ENCODE assay signal across 9 mouse cellular contexts in the genomic region with DNA sequence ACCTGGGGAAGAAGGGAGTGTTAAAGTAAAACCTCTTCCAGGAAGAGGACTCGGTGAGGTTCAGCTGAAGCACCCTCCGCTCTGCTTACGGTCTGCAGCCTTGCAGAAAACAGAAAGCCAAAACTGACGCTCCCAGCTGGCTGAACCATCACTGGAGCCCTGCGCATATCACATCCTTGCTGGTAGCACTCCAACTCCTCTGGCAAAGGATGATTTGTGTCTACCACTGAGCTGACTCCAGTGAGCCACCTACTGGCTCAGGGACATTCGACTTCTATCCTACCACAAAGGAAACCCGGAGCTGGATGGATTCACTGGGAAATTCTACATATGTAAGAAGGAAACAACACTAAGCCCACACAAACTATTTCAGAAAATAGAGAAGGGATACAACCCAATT. TPM values are rescaled to one million over a fixed set of nuclear protein-coding genes. Genes with fewer than 3 reads are reported as not detected.
A peak's percentile ranks its signal among the peaks of the same experiment; 100 is the strongest.
DNase-seq lines count a peak whose midpoint lies in the region; ATAC-seq and TF ChIP-seq lines count a peak whose summit lies in the region.
"Had no signal": no experiment of that assay in that cellular context is flagged by ENCODE, and none has a peak within 500 bp of the region (broad histone marks: within the 10 kb centered on the region; RNA-seq: fewer than 3 reads in every experiment).

No protein-coding gene starts in this region.

- 82% methylated on average over 7 of the region's 7 CpGs for WGBS in midbrain, embryonic 14.5 days
- WGBS in midbrain, embryonic 10.5 days = 80% methylated on average over 7 of the region's 7 CpGs
- 94% methylated on average over 7 of the region's 7 CpGs for WGBS in thymus, adult 2 months

- TF ChIP-seq CTCF in gastrocnemius, adult 2 months (IDR thresholded peaks at IDR 0.05) = peak; percentile 61
- TF ChIP-seq CTCF in thymus, adult 2 months (IDR thresholded peaks at IDR 0.05; ENCODE audit: borderline replicate concordance, control insufficient read depth, extremely low read depth, insufficient read depth, low read length, poor library complexity) = no peak

- peaks cover 54% of the 10 kb centered on the region for H3K36me3 ChIP-seq in midbrain, embryonic 14.5 days (ENCODE audit: control insufficient read depth, insufficient read depth, low read length)
- H3K36me3 ChIP-seq in midbrain, embryonic 10.5 days = peaks cover 67% of the 10 kb centered on the region
- peaks cover 43% of the 10 kb centered on the region for H3K36me3 ChIP-seq in thymus, adult 2 months (ENCODE audit: control insufficient read depth, insufficient read depth, low read length)

- no peaks in the 10 kb centered on the region for H3K4me1 ChIP-seq in midbrain, embryonic 14.5 days (ENCODE audit: control insufficient read depth, insufficient read depth, low read length)
- no peaks in the 10 kb centered on the region for H3K4me1 ChIP-seq in midbrain, embryonic 10.5 days
- H3K4me1 ChIP-seq in thymus, adult 2 months (replicated peaks; ENCODE audit: control insufficient read depth, insufficient read depth, low read length) = peaks cover 3% of the 10 kb centered on the region

- H3K27ac ChIP-seq in midbrain, embryonic 14.5 days (replicated peaks; ENCODE audit: low read depth, low read length) = no peak overlapping the region
- H3K27ac ChIP-seq in midbrain, embryonic 10.5 days (replicated peaks) = no peak overlapping the region
- H3K27ac ChIP-seq in gastrocnemius, adult 2 months = no peak overlapping the region
- H3K27ac ChIP-seq in thymus, adult 2 months (ENCODE audit: control insufficient read depth, insufficient read depth, low read length) = no peak overlapping the region; the same call in 1 of the 2 replicates

- no peak overlapping the region for H3K4me2 ChIP-seq in midbrain, embryonic 14.5 days (ENCODE audit: low read length)

- no peak for ATAC-seq in midbrain, embryonic 14.5 days (ENCODE audit: low FRiP score, low TSS enrichment)
- ATAC-seq in cerebellum, adult (ENCODE audit: insufficient number of reproducible peaks, low FRiP score, low TSS enrichment) = peak; percentile 75

- H3K27me3 ChIP-seq in midbrain, embryonic 14.5 days (ENCODE audit: control insufficient read depth, insufficient read depth, low read length) = no peaks in the 10 kb centered on the region
- H3K27me3 ChIP-seq in midbrain, embryonic 10.5 days (ENCODE audit: low read depth, poor library complexity, severe bottlenecking) = no peaks in the 10 kb centered on the region
- no peaks in the 10 kb centered on the region for H3K27me3 ChIP-seq in thymus, adult 2 months (ENCODE audit: control insufficient read depth, insufficient read depth, low read length)
- H3K27me3 ChIP-seq: megakaryocyte, embryonic 14.5 days had no signal

- DNase-seq in midbrain, embryonic 14.5 days = peak; percentile 65
- no peak for DNase-seq in midbrain, embryonic 10.5 days (ENCODE audit: low spot score)
- DNase-seq in gastrocnemius, adult 2 months = peak; percentile 81
- DNase-seq in left cerebral cortex, adult 11 months (ENCODE audit: low spot score) = peak; percentile 39
- DNase-seq in spleen, postnatal 4 days (ENCODE audit: low spot score in 2 of 2) = no peak
- no peak for DNase-seq in thymus, adult 2 months
- no peak for DNase-seq in ovary, adult 18-20 months (ENCODE audit: low spot score)

- H3K9me3 ChIP-seq in midbrain, embryonic 14.5 days (ENCODE audit: control insufficient read depth, low read length) = no peaks in the 10 kb centered on the region
- H3K9me3 ChIP-seq in midbrain, embryonic 10.5 days (replicated peaks) = no peaks in the 10 kb centered on the region
- H3K9me3 ChIP-seq: megakaryocyte, embryonic 14.5 days had no signal

- H3K9ac ChIP-seq in midbrain, embryonic 14.5 days (replicated peaks; ENCODE audit: low read length) = no peak overlapping the region

- intact Hi-C loops in gastrocnemius, adult 2 months (cut with DNase I) = loop anchor here (2.0 kb wide), 1 partner anchor 68 kb away; no protein-coding TSS in a partner anchor

- H3K4me3 ChIP-seq in midbrain, embryonic 14.5 days (replicated peaks; ENCODE audit: low read depth, low read length) = no peak overlapping the region
- H3K4me3 ChIP-seq in midbrain, embryonic 10.5 days = no peak overlapping the region
- no peak overlapping the region for H3K4me3 ChIP-seq in gastrocnemius, adult 2 months
- no peak overlapping the region for H3K4me3 ChIP-seq in thymus, adult 2 months (ENCODE audit: control insufficient read depth, insufficient read depth, low read length)
- H3K4me3 ChIP-seq: megakaryocyte, embryonic 14.5 days had no signal

- no peak for TF ChIP-seq POLR2A in thymus, adult 2 months (IDR thresholded peaks at IDR 0.05; ENCODE audit: control insufficient read depth, extremely low read depth, insufficient read depth, low read length, poor library complexity)

RNA-seq across cellular contexts. Expression of a gene that starts 18.8 kb away (rescaled TPM):
- polyA plus RNA-seq in midbrain, embryonic 14.5 days (2014; fragmentation: Nextera tagmentation; extraction: Ambion mirVana) = 26.2 and 40.8 TPM in 2 replicates
- 20.6 and 25.5 TPM in 2 replicates for polyA plus RNA-seq in midbrain, embryonic 10.5 days (2016; fragmentation: Nextera tagmentation; extraction: Ambion mirVana)
- 10 to 100 TPM; 19.8 to 26.1 TPM for total RNA-seq in gastrocnemius, adult 2 months (2021)
- 25.9 and 26.7 TPM in 2 replicates for polyA plus RNA-seq in thymus, adult 2 months (2012; rRNA removed)

Comparison
In these comparisons a context has a peak if more than half of its experiments do, and no peak if none do; other contexts are left out.
1. DNase-seq: peak in midbrain, embryonic 14.5 days (single experiment), gastrocnemius, adult 2 months (single experiment) and left cerebral cortex, adult 11 months (single experiment); none in midbrain, embryonic 10.5 days (single experiment), spleen, postnatal 4 days (0 of 2), thymus, adult 2 months (single experiment) and ovary, adult 18-20 months (single experiment).